Mouse (Mus musculus) kidney, adult 2 months (tissue): Measurements from ENCODE around the gene Ass1. TPM values are rescaled to one million over a fixed set of nuclear protein-coding genes. Genes with fewer than 3 reads are reported as not detected.

Experiments
- DNase-seq: peaks from one replicate; pipeline ENCODE4 v3.0.0; 2021
- H3K27ac ChIP-seq: fragments of 200-500 bp; 2 replicates; pipeline ENCODE4 v1.5.1; 2012; ENCODE audit warnings: low read depth, low read length, control low read depth, inconsistent platforms; ENCODE audit not compliant: insufficient read depth
- H3K27me3 ChIP-seq: fragments of 200-500 bp; replicated peaks from 2 replicates; pipeline ENCODE4 v1.6.1; 2012; ENCODE audit warnings: mild to moderate bottlenecking, moderate library complexity, low read length, inconsistent platforms; ENCODE audit not compliant: control insufficient read depth, insufficient read depth
- H3K36me3 ChIP-seq: fragments of 200-500 bp; 2 replicates; pipeline ENCODE4 v1.6.1; 2012; ENCODE audit warnings: mild to moderate bottlenecking, moderate library complexity, low read length, inconsistent platforms; ENCODE audit not compliant: control insufficient read depth, insufficient read depth
- H3K4me1 ChIP-seq: fragments of 200-500 bp; 2 replicates; pipeline ENCODE4 v1.6.1; 2011; ENCODE audit warnings: low read length; ENCODE audit not compliant: control insufficient read depth, insufficient read depth
- H3K4me3 ChIP-seq: fragments of 200-500 bp; 2 replicates; pipeline ENCODE4 v1.5.1; 2011; ENCODE audit warnings: mild to moderate bottlenecking, low read depth, low read length, control low read depth; ENCODE audit not compliant: insufficient read depth
- CTCF ChIP-seq: fragments of 200-500 bp; conservative IDR thresholded peaks from 2 replicates; pipeline ENCODE4 v1.5.1; 2011; ENCODE audit warnings: low read depth, mild to moderate bottlenecking, control low read depth, low read length, moderate library complexity, mixed read lengths; ENCODE audit not compliant: insufficient read depth, insufficient read length
- POLR2A ChIP-seq: fragments of 200-500 bp; IDR thresholded peaks from one replicate; pipeline ENCODE4 v1.6.1; 2011; ENCODE audit warnings: low read depth, low read length, control low read depth
- WGBS: fragments of 180-500 bp; shearing (Covaris S2); methylation state at CpG from one replicate; pipeline ENCODE4 v1.1.7; 2018; 5-methylcytosine and 5-hydroxymethylcytosine counted together
- polyA plus RNA-seq: library from polyadenylated mRNA; depleted of rRNA; stranded (reverse); fragments of >200 nt; gene quantifications from 2 replicates; pipeline ENCODE4 v1.2.3, GENCODE M21; 2012

Gene Ass1
- polyA plus RNA-seq, 1 experiment: 2,656 TPM

DNA sequence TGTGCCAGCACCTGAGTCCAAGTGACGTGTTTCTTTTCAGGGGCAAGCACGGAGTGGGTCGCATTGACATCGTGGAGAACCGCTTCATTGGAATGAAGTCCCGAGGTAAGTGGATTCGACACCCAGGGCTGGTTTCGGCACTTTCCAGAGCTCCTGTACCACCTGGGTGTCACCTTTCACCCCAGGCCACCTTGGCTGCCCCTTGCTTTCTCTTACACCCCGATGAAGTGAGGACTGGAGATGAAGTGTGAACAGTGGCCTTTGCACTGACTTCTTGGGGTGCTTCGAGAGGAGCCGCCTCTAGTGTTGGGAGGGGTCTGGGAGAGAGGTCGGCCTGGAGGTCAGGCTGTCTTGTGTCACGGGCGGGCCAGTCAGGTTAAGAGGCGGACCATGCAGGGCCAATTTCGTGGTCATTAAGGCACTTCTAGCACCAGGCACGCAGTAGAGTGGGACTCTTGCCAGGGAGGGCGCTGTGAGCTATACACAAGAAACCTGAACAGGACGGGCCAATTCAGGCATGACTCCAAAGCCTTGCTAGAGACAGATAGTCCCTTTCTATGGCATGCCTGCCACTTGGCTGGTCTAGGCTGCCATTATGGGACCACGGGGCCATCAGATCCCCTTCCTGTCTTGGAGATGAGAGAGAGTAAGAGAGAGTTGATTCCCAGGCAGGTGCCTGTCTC is 31.6 kb downstream of the Ass1 start:
- H3K36me3 ChIP-seq: peaks cover 22% of the 10 kb centered on the region; the same call in 1 of the 2 replicates
- no peak overlapping the region for H3K4me3 ChIP-seq
- no peak overlapping the region for H3K27ac ChIP-seq
- 49% methylated on average over 20 of the region's 20 CpGs for WGBS
- TF ChIP-seq POLR2A (no peak), CTCF (no peak)
- DNase-seq: peak; percentile 60
- H3K4me1 ChIP-seq: no peaks in the 10 kb centered on the region
- no peaks in the 10 kb centered on the region for H3K27me3 ChIP-seq

DNA sequence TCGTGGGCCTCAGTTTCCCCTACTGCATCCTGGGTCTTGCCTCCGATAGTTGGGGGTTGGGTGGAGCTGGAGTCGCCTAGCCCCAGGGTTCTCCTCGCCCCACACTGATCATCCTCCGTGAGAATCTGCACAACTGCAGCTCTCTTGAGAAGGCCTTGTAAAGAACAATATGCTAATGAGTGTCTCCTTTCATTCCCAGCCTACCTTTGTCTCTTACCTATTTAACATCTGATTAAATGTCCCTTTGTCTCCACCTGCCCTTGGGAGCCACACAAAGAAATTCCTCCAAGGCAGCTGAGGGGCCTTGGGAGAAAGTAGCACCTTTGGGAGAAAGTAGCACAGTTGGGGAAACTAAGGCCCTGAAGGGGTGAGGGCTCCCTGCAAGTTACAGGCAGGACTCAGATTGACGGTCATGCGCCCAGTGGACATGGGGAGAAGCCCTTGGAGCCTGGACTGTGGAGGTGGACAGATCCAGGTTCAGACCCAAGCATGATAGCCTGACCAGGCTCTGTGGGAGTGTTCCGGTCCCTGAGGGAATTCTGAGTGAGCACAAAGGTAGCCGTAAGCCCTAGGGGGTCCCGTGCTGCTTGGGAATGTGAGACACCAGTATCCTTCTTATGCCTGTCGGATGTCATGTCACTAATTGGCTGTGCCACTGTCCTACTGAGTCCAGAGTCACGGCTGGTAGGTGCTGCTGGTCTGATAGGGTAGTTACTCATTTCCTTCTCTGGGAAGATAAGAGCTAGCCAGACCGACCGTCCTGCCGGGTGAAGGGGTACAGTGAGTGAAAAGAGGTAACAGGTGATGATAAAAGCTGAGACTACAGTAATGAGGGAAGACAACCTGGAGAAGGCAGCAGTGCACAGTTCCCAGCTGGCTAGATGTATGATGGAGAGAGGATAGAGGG is 32.9 kb downstream of the Ass1 start:
- no peak for DNase-seq

DNA sequence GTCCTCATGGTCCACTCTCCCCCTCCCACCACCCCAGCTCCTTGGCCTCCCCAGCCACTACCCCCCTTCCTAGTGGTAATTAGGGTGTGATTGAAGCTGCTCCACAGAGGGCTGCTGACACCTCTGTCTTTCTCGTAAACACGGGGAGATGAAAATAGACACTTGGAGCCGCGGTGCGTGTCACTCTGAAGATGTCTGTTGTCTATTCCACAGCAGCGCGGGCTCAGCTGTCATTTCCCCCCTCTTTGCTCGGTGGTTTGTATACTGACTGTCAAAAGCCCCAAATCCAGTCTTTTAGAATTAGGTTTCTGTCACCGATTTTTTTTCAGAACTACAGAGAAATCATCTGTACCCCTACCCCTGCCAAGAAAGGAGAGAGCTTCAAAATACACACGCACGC is 35.5 kb downstream of the Ass1 start:
- DNase-seq: no peak
- H3K27ac ChIP-seq: no peak overlapping the region
- no peaks in the 10 kb centered on the region for H3K27me3 ChIP-seq
- no peaks in the 10 kb centered on the region for H3K4me1 ChIP-seq
- TF ChIP-seq CTCF (no peak), POLR2A (no peak)
- WGBS: 46% methylated on average over 11 of the region's 11 CpGs
- no peak overlapping the region for H3K4me3 ChIP-seq
- peaks cover 13% of the 10 kb centered on the region for H3K36me3 ChIP-seq

More for the DNA sequence above, 32.9 kb downstream of the Ass1 start:
- WGBS: 66% methylated on average over 15 of the region's 15 CpGs
- H3K4me1 ChIP-seq: no peaks in the 10 kb centered on the region
- TF ChIP-seq POLR2A: no peak
- TF ChIP-seq CTCF: no peak
- H3K36me3 ChIP-seq: peaks cover 18% of the 10 kb centered on the region; the same call in 1 of the 2 replicates
- no peaks in the 10 kb centered on the region for H3K27me3 ChIP-seq
- no peak overlapping the region for H3K4me3 ChIP-seq
- no peak overlapping the region for H3K27ac ChIP-seq

DNA sequence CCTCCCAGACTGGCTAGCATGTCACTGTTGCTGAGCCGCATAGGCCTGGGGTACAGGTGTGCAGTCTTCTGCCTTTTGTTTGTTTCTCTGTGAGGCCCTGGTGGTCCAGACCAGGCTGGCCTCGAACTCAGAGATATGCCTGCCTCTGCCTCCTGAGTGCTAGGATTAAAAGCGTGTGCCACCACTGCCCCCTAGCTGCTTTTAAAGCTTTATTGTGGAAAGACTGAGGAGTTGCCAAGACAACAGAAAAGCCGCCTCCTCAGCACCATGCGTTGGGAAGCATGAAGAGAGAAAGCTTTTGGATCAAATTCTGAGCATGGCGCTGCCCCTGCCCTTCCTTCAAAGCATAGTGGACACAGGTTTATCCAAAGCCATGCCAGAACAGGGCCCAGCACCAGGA is 38.8 kb downstream of the Ass1 start:
- no peak for DNase-seq
- H3K36me3 ChIP-seq: peaks cover 13% of the 10 kb centered on the region
- 83% methylated on average over 6 of the region's 6 CpGs for WGBS
- H3K4me3 ChIP-seq: no peak overlapping the region
- TF ChIP-seq CTCF: peak; percentile 15; the same call in 1 of the 2 replicates
- TF ChIP-seq POLR2A: no peak
- no peaks in the 10 kb centered on the region for H3K27me3 ChIP-seq
- no peaks in the 10 kb centered on the region for H3K4me1 ChIP-seq
- H3K27ac ChIP-seq: no peak overlapping the region

DNA sequence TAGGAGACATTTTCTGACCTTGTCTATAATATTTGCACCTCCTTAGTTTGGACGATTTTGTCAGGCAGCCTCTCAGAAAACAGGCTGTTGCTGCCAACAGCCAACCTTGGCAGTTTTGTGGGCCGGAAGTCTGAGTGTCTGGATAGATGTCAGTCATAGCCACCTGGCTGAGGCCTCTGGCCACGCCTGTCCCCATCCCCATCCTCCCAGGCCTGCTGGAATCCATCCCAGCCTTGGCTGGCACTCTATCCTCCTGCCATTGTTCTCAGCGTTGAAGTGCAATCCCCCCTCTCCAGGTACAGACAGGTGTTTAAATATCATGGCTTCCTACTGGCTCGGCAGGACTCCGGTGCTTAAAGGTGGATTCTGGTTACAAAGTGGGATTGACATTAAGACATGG is 41.3 kb downstream of the Ass1 start:
- H3K36me3 ChIP-seq: peaks cover 14% of the 10 kb centered on the region
- H3K4me1 ChIP-seq: no peaks in the 10 kb centered on the region
- no peaks in the 10 kb centered on the region for H3K27me3 ChIP-seq
- DNase-seq: no peak
- WGBS: 55% methylated on average over 6 of the region's 6 CpGs
- no peak overlapping the region for H3K27ac ChIP-seq
- TF ChIP-seq CTCF (no peak), POLR2A (no peak)
- H3K4me3 ChIP-seq: no peak overlapping the region

DNA sequence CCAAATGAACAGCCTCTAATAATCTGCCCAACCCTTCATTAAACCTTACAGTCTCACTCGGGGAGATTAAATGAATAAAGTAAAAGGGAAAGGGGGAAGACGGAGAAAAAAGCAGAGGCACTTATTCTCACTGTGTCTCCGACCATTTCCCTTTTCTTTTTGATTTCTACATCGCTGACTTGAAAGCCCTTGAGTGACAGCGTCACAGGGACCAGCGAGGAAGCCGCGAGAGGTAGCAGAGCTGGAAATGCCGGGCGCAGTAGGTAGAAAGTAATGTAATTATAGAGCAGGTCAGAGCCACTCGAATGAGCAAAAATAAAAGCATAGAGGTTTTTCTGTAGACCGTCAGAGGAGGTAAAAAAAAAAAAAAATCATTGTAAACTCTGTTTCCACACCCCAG is 46.5 kb downstream of the Ass1 start:
- no peak overlapping the region for H3K4me3 ChIP-seq
- no peak overlapping the region for H3K27ac ChIP-seq
- H3K4me1 ChIP-seq: no peaks in the 10 kb centered on the region
- peaks cover 21% of the 10 kb centered on the region for H3K36me3 ChIP-seq
- H3K27me3 ChIP-seq: no peaks in the 10 kb centered on the region
- TF ChIP-seq CTCF: no peak
- no peak for TF ChIP-seq POLR2A
- 67% methylated on average over 12 of the region's 12 CpGs for WGBS
- DNase-seq: no peak

DNA sequence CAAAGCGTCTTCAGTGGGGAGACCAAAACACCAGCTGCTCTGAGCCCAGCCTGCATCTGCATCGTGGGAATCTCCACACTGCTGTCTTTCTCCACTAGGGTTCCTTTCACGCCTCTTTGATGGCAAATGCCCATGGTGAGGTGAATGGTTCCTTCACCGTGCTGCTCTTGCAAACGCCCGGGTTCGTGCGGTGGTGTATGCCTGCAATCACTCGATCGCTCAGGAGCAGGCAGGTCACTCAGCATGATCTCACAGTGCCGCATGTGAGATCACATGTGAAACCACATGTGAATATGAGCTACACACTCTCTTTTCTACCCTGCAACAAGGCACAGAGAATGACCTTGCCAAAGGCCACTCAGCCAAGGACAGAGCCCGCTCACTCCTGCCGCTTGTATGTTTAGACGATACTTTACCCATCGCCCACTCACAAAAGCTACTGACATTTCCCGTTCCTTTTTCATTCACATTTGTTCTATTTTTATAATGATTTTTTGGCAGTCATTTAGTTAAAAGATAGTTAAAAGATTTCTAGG is 51.9 kb downstream of the Ass1 start:
- peak; percentile 41 for DNase-seq
- H3K4me3 ChIP-seq: no peak overlapping the region

More for the DNA sequence above, 51.9 kb downstream of the Ass1 start:
- no peaks in the 10 kb centered on the region for H3K27me3 ChIP-seq
- TF ChIP-seq POLR2A: no peak
- 0 out of 2 replicates have a peak, but pooled peaks have one; percentile 1 for TF ChIP-seq CTCF
- no peaks in the 10 kb centered on the region for H3K4me1 ChIP-seq
- WGBS: 58% methylated on average over 16 of the region's 16 CpGs
- no peak overlapping the region for H3K27ac ChIP-seq
- peaks cover 9% of the 10 kb centered on the region for H3K36me3 ChIP-seq
